Mouse (Mus musculus) brain, embryonic 14.5 days (tissue): Measurements from ENCODE around the gene Casp12.

Source experiments
- CTCF ChIP-seq: fragments of 200-500 bp; IDR thresholded peaks from 2 replicates; pipeline ENCODE4 v1.5.1; 2012; ENCODE audit warnings: inconsistent platforms, mild to moderate bottlenecking, moderate library complexity, borderline replicate concordance; ENCODE audit not compliant: insufficient read depth, insufficient read length; ENCODE audit errors: extremely low read depth
- POLR2A ChIP-seq: fragments of 200-500 bp; IDR thresholded peaks from 2 replicates; pipeline ENCODE4 v1.6.1; 2012; ENCODE audit warnings: mild to moderate bottlenecking, inconsistent platforms, borderline replicate concordance; ENCODE audit not compliant: poor library complexity, insufficient read depth, insufficient read length, severe bottlenecking; ENCODE audit errors: extremely low read depth

DNA sequence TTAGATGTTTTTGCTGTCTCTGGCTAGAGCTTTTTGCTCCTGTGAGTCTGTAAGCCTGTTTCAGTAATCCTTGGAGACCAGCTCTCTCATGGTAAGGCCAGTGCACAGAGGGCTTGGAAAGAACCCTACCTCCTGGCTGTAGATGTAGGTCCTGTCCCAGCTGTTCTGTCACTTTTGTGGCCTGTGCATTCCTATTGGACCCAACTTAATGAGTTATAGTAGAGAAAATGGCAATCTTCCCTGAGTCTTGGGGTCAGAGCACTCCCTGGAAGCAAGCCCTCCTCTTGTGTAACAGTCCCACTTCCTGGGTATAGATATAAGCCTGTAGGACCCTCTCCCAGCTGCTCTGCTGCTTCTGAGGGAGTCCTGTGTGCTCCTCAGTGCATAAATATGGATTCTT, 48.3 kb downstream of the Casp12 start:
- no peak for TF ChIP-seq CTCF
- TF ChIP-seq POLR2A = no peak
